In genomic region chr4:114420154-114420553, GRCm38 (mm10) we compare ENCODE assay signal across 20 mouse cellular contexts. TPM values are rescaled to one million over a fixed set of nuclear protein-coding genes. Genes with fewer than 3 reads are reported as not detected.
DNase-seq lines count a peak whose midpoint lies in the region; TF ChIP-seq lines count a peak whose summit lies in the region.
"Had no signal": no experiment of that assay in that cellular context is flagged by ENCODE, and none has a peak within 500 bp of the region (broad histone marks: within the 10 kb centered on the region; RNA-seq: fewer than 3 reads in every experiment).

No protein-coding gene starts in this region.

- peaks cover 15% of the 10 kb centered on the region for H3K27me3 ChIP-seq in myocyte (ENCODE audit: control insufficient read depth, insufficient read depth, insufficient read length)
- H3K27me3 ChIP-seq: embryonic facial prominence, embryonic 12.5 days; forebrain, embryonic 12.5 days had no signal

- no peak overlapping the region for H3ac ChIP-seq in myocyte (ENCODE audit: control insufficient read depth, insufficient read length)

- no peaks in the 10 kb centered on the region for H3K79me2 ChIP-seq in myocyte (ENCODE audit: control insufficient read depth, insufficient read depth)

- H3K36me3 ChIP-seq in myocyte (ENCODE audit: control insufficient read depth, insufficient read depth) = no peaks in the 10 kb centered on the region
- H3K36me3 ChIP-seq: embryonic facial prominence, embryonic 10.5 days; embryonic facial prominence, embryonic 12.5 days; forebrain, embryonic 12.5 days; G1E had no signal

- no peak overlapping the region for H3K4me2 ChIP-seq in myocyte (ENCODE audit: low read depth)
- H3K4me2 ChIP-seq: embryonic facial prominence, embryonic 12.5 days; forebrain, embryonic 12.5 days had no signal

- DNase-seq in 3T3-L1 (ENCODE audit: low read depth, low spot score) (peak; percentile 37), NIH3T3 (ENCODE audit: low read depth) (peak; percentile 24)
- DNase-seq in left cerebral cortex, adult 9 months (ENCODE audit: low spot score in 2 of 2) = no peak
- DNase-seq in lung, postnatal 36 days = no peak
- DNase-seq: adrenal gland, adult 8-10 months; adrenal gland, postnatal 14 days; adrenal gland, postnatal 36 days; B cell, adult 2 months; cerebellum, adult 11-12 months; cerebellum, adult 8-10 months; cerebellum, adult 9-11 months; cerebellum, postnatal 14 days; cerebellum, postnatal 36 days had no signal

- no peak for TF ChIP-seq POLR2A in myocyte (IDR thresholded peaks at IDR 0.05; ENCODE audit: insufficient read length, low read depth)

- no peak overlapping the region for H3K4me3 ChIP-seq in myocyte
- H3K4me3 ChIP-seq: embryonic facial prominence, embryonic 10.5 days; embryonic facial prominence, embryonic 12.5 days; forebrain, embryonic 10.5 days; forebrain, embryonic 12.5 days had no signal

TF ChIP-seq in myocyte, 11 proteins besides CTCF, POLR2A, EP300 and RAD21:
- peak in 1 of 3 experiments; percentile 40 for TF ChIP-seq MYOG (IDR thresholded peaks at IDR 0.05; ENCODE audit: control insufficient read depth in 1 of 3, insufficient read depth in 1 of 3, insufficient read length in 2 of 3, low read depth in 2 of 3)
- no peak for TF ChIP-seq TCF3 (IDR thresholded peaks at IDR 0.05; ENCODE audit: insufficient read length, low read depth)
- peak in 2 of 3 experiments; percentile 13 to 53 for TF ChIP-seq MYOD1 (IDR thresholded peaks at IDR 0.05; ENCODE audit: control insufficient read depth in 1 of 3, insufficient read length in 2 of 3, low read depth in 2 of 3)

RNA-seq across cellular contexts. Expression of gene Trabd2b, which starts 13.6 kb away (rescaled TPM):
- 0.79 TPM for polyA plus RNA-seq in myocyte (2012; fragmentation: generic; extraction: Trizol)
- polyA plus RNA-seq: CD4-positive, CD25-positive, alpha-beta regulatory T cell, adult 4 months; G1E had no signal

Comparison
In these comparisons a context has a peak if more than half of its experiments do, and no peak if none do; other contexts are left out.
1. DNase-seq: peak in 3T3-L1 (single experiment) and NIH3T3 (single experiment); none in left cerebral cortex, adult 9 months (0 of 2) and lung, postnatal 36 days (single experiment).